Mouse (Mus musculus) megakaryocyte, embryonic 14.5 days (primary cell): ENCODE results near the gene Ulk1.

Source experiments
- FLI1 ChIP-seq: IDR thresholded peaks from 2 replicates; pipeline ENCODE4 v1.6.1; 2012; ENCODE audit warnings: low read length, inconsistent platforms, mixed read lengths
- GATA1 ChIP-seq: IDR thresholded peaks from 3 replicates; pipeline ENCODE4 v1.6.1; 2012; ENCODE audit warnings: mixed read lengths, low read length, inconsistent platforms, borderline replicate concordance

DNA sequence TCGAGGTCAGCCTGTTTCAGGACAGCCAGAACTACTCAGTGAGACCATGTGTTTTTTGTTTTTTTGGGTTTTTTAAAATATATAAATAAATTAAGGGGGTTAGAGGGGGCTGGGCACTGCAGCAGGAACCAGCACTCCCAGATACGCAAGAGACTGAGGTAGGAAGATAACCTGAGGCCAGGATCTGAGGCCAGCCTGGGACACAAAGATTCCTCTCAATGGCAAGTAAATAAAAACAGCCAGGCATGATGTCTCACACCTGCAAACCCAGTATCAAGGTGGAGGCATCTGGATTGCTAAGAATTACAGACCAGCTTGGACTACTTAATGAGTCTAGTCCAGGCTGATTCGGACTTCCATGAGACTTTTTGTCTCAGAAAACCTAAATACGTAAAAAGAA is 40.6 kb downstream of the Ulk1 start:
- TF ChIP-seq GATA1 (no peak), FLI1 (no peak)
